Mouse (Mus musculus): ENCODE data around the gene Rnf123. TPM values are rescaled to one million over a fixed set of nuclear protein-coding genes. Genes with fewer than 3 reads are reported as not detected.

Rnf123 gene
- polyA plus RNA-seq, 1 experiment: not detected

GRCm38 (mm10) chr9:108072481-108072924 is 10.6 kb downstream of the Rnf123 start:
- TF ChIP-seq POLR2A (IDR thresholded peaks at IDR 0.05; ENCODE audit: insufficient read depth, low read depth, low read length): no peak
- TF ChIP-seq CTCF (IDR thresholded peaks at IDR 0.05; ENCODE audit: insufficient read depth, low read depth, low read length): no peak
- no peak overlapping the region for H3K27ac ChIP-seq (ENCODE audit: insufficient read depth, low read depth, low read length)
- WGBS: 67% methylated on average over 9 of the region's 9 CpGs
- H3K4me1 ChIP-seq (ENCODE audit: control insufficient read depth, insufficient read depth, low read length): peaks cover 12% of the 10 kb centered on the region
- no peak overlapping the region for H3K4me3 ChIP-seq (ENCODE audit: insufficient read depth, low read depth, low read length)

GRCm38 (mm10) chr9:108071801-108072200 is 11.3 kb downstream of the Rnf123 start:
- Histone ChIP-seq H3K4me3 (ENCODE audit: insufficient read depth, low read depth, low read length) (no peak overlapping the region), H3K27ac (ENCODE audit: insufficient read depth, low read depth, low read length) (no peak overlapping the region), H3K4me1 (ENCODE audit: control insufficient read depth, insufficient read depth, low read length) (peaks cover 12% of the 10 kb centered on the region)
- WGBS: 89% methylated on average over 4 of the region's 4 CpGs
- TF ChIP-seq CTCF (IDR thresholded peaks at IDR 0.05; ENCODE audit: insufficient read depth, low read depth, low read length) (no peak), POLR2A (IDR thresholded peaks at IDR 0.05; ENCODE audit: insufficient read depth, low read depth, low read length) (no peak)

GRCm38 (mm10) chr9:108069529-108069928 is 13.6 kb downstream of the Rnf123 start:
- H3K4me1 ChIP-seq (ENCODE audit: control insufficient read depth, insufficient read depth, low read length): peaks cover 12% of the 10 kb centered on the region
- 82% methylated on average over 7 of the region's 7 CpGs for WGBS

GRCm38 (mm10) chr9:108069007-108069406 is 14.1 kb downstream of the Rnf123 start:
- no peak overlapping the region for H3K27ac ChIP-seq (ENCODE audit: insufficient read depth, low read depth, low read length)
- 92% methylated on average over 9 of the region's 9 CpGs for WGBS
- TF ChIP-seq POLR2A (IDR thresholded peaks at IDR 0.05; ENCODE audit: insufficient read depth, low read depth, low read length): no peak
- TF ChIP-seq CTCF (IDR thresholded peaks at IDR 0.05; ENCODE audit: insufficient read depth, low read depth, low read length): no peak
- H3K4me3 ChIP-seq (ENCODE audit: insufficient read depth, low read depth, low read length): no peak overlapping the region
- H3K4me1 ChIP-seq (ENCODE audit: control insufficient read depth, insufficient read depth, low read length): peaks cover 12% of the 10 kb centered on the region

More at GRCm38 (mm10) chr9:108069529-108069928, 13.6 kb downstream of the Rnf123 start:
- no peak overlapping the region for H3K4me3 ChIP-seq (ENCODE audit: insufficient read depth, low read depth, low read length)
- no peak overlapping the region for H3K27ac ChIP-seq (ENCODE audit: insufficient read depth, low read depth, low read length)
- TF ChIP-seq POLR2A (IDR thresholded peaks at IDR 0.05; ENCODE audit: insufficient read depth, low read depth, low read length): no peak
- no peak for TF ChIP-seq CTCF (IDR thresholded peaks at IDR 0.05; ENCODE audit: insufficient read depth, low read depth, low read length)

- H3K27ac ChIP-seq (ENCODE audit: insufficient read depth, low read depth, low read length): no peak overlapping the region
- no peak overlapping the region for H3K4me3 ChIP-seq (ENCODE audit: insufficient read depth, low read depth, low read length)
- WGBS: 19% methylated on average over 8 of the region's 8 CpGs
- TF ChIP-seq CTCF (IDR thresholded peaks at IDR 0.05; ENCODE audit: insufficient read depth, low read depth, low read length) (peak; percentile 39; the same call in 1 of the 2 replicates), POLR2A (IDR thresholded peaks at IDR 0.05; ENCODE audit: insufficient read depth, low read depth, low read length) (no peak)
- peaks cover 7% of the 10 kb centered on the region for H3K4me1 ChIP-seq (ENCODE audit: control insufficient read depth, insufficient read depth, low read length)
Measured at GRCm38 (mm10) chr9:108067900-108068299, 15.2 kb downstream of the Rnf123 start.

GRCm38 (mm10) chr9:108067199-108067598 is 15.9 kb downstream of the Rnf123 start:
- Histone ChIP-seq H3K27ac (ENCODE audit: insufficient read depth, low read depth, low read length) (no peak overlapping the region), H3K4me3 (ENCODE audit: insufficient read depth, low read depth, low read length) (no peak overlapping the region), H3K4me1 (ENCODE audit: control insufficient read depth, insufficient read depth, low read length) (peaks cover 3% of the 10 kb centered on the region)
- TF ChIP-seq CTCF (IDR thresholded peaks at IDR 0.05; ENCODE audit: insufficient read depth, low read depth, low read length) (no peak), POLR2A (IDR thresholded peaks at IDR 0.05; ENCODE audit: insufficient read depth, low read depth, low read length) (no peak)
- 86% methylated on average over 7 of the region's 7 CpGs for WGBS

GRCm38 (mm10) chr9:108065491-108066011 is 17.6 kb downstream of the Rnf123 start:
- Histone ChIP-seq H3K4me3 (ENCODE audit: insufficient read depth, low read depth, low read length) (no peak overlapping the region), H3K27ac (ENCODE audit: insufficient read depth, low read depth, low read length) (no peak overlapping the region), H3K4me1 (ENCODE audit: control insufficient read depth, insufficient read depth, low read length) (peaks cover 3% of the 10 kb centered on the region)
- no peak for TF ChIP-seq POLR2A (IDR thresholded peaks at IDR 0.05; ENCODE audit: insufficient read depth, low read depth, low read length)
- TF ChIP-seq CTCF (IDR thresholded peaks at IDR 0.05; ENCODE audit: insufficient read depth, low read depth, low read length): peak; percentile 60; the same call in 1 of the 2 replicates
- 43% methylated on average over 5 of the region's 5 CpGs for WGBS

GRCm38 (mm10) chr9:108063361-108063760 is 19.8 kb downstream of the Rnf123 start:
- 93% methylated on average over 12 of the region's 12 CpGs for WGBS
- TF ChIP-seq CTCF (IDR thresholded peaks at IDR 0.05; ENCODE audit: insufficient read depth, low read depth, low read length): no peak
- no peak for TF ChIP-seq POLR2A (IDR thresholded peaks at IDR 0.05; ENCODE audit: insufficient read depth, low read depth, low read length)
- no peak overlapping the region for H3K27ac ChIP-seq (ENCODE audit: insufficient read depth, low read depth, low read length)
- peaks cover 3% of the 10 kb centered on the region for H3K4me1 ChIP-seq (ENCODE audit: control insufficient read depth, insufficient read depth, low read length)
- no peak overlapping the region for H3K4me3 ChIP-seq (ENCODE audit: insufficient read depth, low read depth, low read length)

GRCm38 (mm10) chr9:108062142-108062541 is 21.0 kb downstream of the Rnf123 start:
- TF ChIP-seq POLR2A (IDR thresholded peaks at IDR 0.05; ENCODE audit: insufficient read depth, low read depth, low read length) (no peak), CTCF (IDR thresholded peaks at IDR 0.05; ENCODE audit: insufficient read depth, low read depth, low read length) (no peak)
- Histone ChIP-seq H3K4me1 (ENCODE audit: control insufficient read depth, insufficient read depth, low read length) (no peaks in the 10 kb centered on the region), H3K4me3 (ENCODE audit: insufficient read depth, low read depth, low read length) (no peak overlapping the region), H3K27ac (ENCODE audit: insufficient read depth, low read depth, low read length) (no peak overlapping the region)
- WGBS: 82% methylated on average over 3 of the region's 3 CpGs

Measured in olfactory bulb, adult 2 months (tissue).